Mouse (Mus musculus) neural tube, embryonic 14.5 days (tissue): ENCODE results near the gene Adora2a. TPM values are rescaled to one million over a fixed set of nuclear protein-coding genes. Genes with fewer than 3 reads are reported as not detected.

Source experiments
- ATAC-seq: fragments of 200-750 bp; cut with Nextera tagmentation; 2 replicates; pipeline ENCODE4 v1.8.0; 2017; ENCODE audit warnings: low read depth, mild to moderate bottlenecking, moderate TSS enrichment, moderate library complexity
- H3K27ac ChIP-seq: fragments of 300-500 bp; sonication (generic); 2 replicates; pipeline ENCODE4 v1.5.1; 2014; ENCODE audit warnings: low read depth, mild to moderate bottlenecking, control low read depth, low read length, moderate library complexity, mixed read lengths
- H3K27me3 ChIP-seq: fragments of 300-500 bp; sonication (generic); 2 replicates; pipeline ENCODE4 v1.6.1; 2014; ENCODE audit warnings: low read length; ENCODE audit not compliant: control insufficient read depth, insufficient read depth
- H3K36me3 ChIP-seq: fragments of 300-500 bp; sonication (generic); 2 replicates; pipeline ENCODE4 v1.6.1; 2014; ENCODE audit warnings: low read length, mixed read lengths; ENCODE audit not compliant: control insufficient read depth, insufficient read depth
- H3K4me1 ChIP-seq: fragments of 300-500 bp; sonication (generic); 2 replicates; pipeline ENCODE4 v1.6.1; 2014; ENCODE audit warnings: low read length; ENCODE audit not compliant: control insufficient read depth, insufficient read depth
- H3K4me2 ChIP-seq: fragments of 300-500 bp; sonication (generic); 2 replicates; pipeline ENCODE4 v1.6.1; 2014; ENCODE audit warnings: mild to moderate bottlenecking, low read depth, low read length, control low read depth
- H3K4me3 ChIP-seq: fragments of 300-500 bp; sonication (generic); 2 replicates; pipeline ENCODE4 v1.5.1; 2014; ENCODE audit warnings: low read depth, low read length, control low read depth, mixed read lengths
- H3K9ac ChIP-seq: fragments of 300-500 bp; sonication (generic); replicated peaks from 2 replicates; pipeline ENCODE4 v1.6.1; 2014; ENCODE audit warnings: low read depth, mild to moderate bottlenecking, control low read depth, low read length, mixed read lengths
- H3K9me3 ChIP-seq: fragments of 300-500 bp; sonication (generic); 2 replicates; pipeline ENCODE4 v1.6.1; 2016; ENCODE audit warnings: low read length; ENCODE audit not compliant: control insufficient read depth
- WGBS: fragments of 180-500 bp; shearing (Covaris S2); extraction: QIAGEN DNeasy Blood & Tissue Kit; methylation state at CpG from one replicate; pipeline ENCODE4 v1.1.7; 2014; 5-methylcytosine and 5-hydroxymethylcytosine counted together
- polyA plus RNA-seq: library from polyadenylated mRNA; unstranded; fragments of >200 nt; fragmentation: Nextera tagmentation; extraction: Ambion mirVana; gene quantifications from 2 replicates; pipeline ENCODE4 v1.2.1, GENCODE M21; 2014

Adora2a gene
- 3.4 and 4.1 TPM in 2 replicates for polyA plus RNA-seq

GRCm38 (mm10) chr10:75316872-75316907 lies at the start of gene Adora2a:
Adora2a (plus strand) TSS chr10:75316877.
- Histone ChIP-seq H3K27ac (peak within 1 kb of the TSS; percentile 6; the same call in 1 of the 2 replicates), H3K4me1 (no peaks in the 10 kb centered on the region), H3K4me2 (peak within 1 kb of the TSS; percentile 45), H3K36me3 (peaks cover 3% of the 10 kb centered on the region; the same call in 1 of the 2 replicates), H3K9me3 (no peaks in the 10 kb centered on the region), H3K4me3 (peak within 1 kb of the TSS; percentile 27), H3K9ac (peak within 1 kb of the TSS; percentile 21; the same call in 1 of the 2 replicates), H3K27me3 (peaks cover 13% of the 10 kb centered on the region; the same call in 1 of the 2 replicates)
- ATAC-seq = no peak
- WGBS = 0% methylated on average over 1 of the region's 4 CpGs

GRCm38 (mm10) chr10:75273020-75273419 lies 43.7 kb upstream of the Adora2a start:
- Histone ChIP-seq H3K4me2 (no peak overlapping the region), H3K4me1 (no peaks in the 10 kb centered on the region), H3K27ac (no peak overlapping the region), H3K9me3 (no peaks in the 10 kb centered on the region), H3K36me3 (peaks cover 28% of the 10 kb centered on the region), H3K27me3 (no peaks in the 10 kb centered on the region), H3K4me3 (no peak overlapping the region), H3K9ac (no peak overlapping the region)
- 87% methylated on average over 4 of the region's 4 CpGs for WGBS
- ATAC-seq = no peak

- no peaks in the 10 kb centered on the region for H3K27me3 ChIP-seq
- no peaks in the 10 kb centered on the region for H3K9me3 ChIP-seq
- H3K4me2 ChIP-seq = no peak overlapping the region
- H3K9ac ChIP-seq = no peak overlapping the region
- no peak for ATAC-seq
- no peak overlapping the region for H3K4me3 ChIP-seq
- H3K36me3 ChIP-seq = peaks cover 19% of the 10 kb centered on the region
- no peak overlapping the region for H3K27ac ChIP-seq
- H3K4me1 ChIP-seq = no peaks in the 10 kb centered on the region
- 96% methylated on average over 12 of the region's 12 CpGs for WGBS
Measured at GRCm38 (mm10) chr10:75276427-75277013, 40.2 kb upstream of the Adora2a start.

- Histone ChIP-seq H3K4me2 (no peak overlapping the region), H3K4me1 (no peaks in the 10 kb centered on the region), H3K27me3 (no peaks in the 10 kb centered on the region), H3K9ac (no peak overlapping the region), H3K4me3 (no peak overlapping the region), H3K9me3 (no peaks in the 10 kb centered on the region), H3K36me3 (peaks cover 19% of the 10 kb centered on the region), H3K27ac (no peak overlapping the region)
- no peak for ATAC-seq
- WGBS = 72% methylated on average over 1 of the region's 1 CpGs
Measured at GRCm38 (mm10) chr10:75277501-75277900, 39.2 kb upstream of the Adora2a start.

- 90% methylated on average over 5 of the region's 5 CpGs for WGBS
- Histone ChIP-seq H3K9ac (no peak overlapping the region), H3K4me2 (no peak overlapping the region), H3K9me3 (no peaks in the 10 kb centered on the region), H3K4me1 (no peaks in the 10 kb centered on the region), H3K27ac (no peak overlapping the region), H3K27me3 (no peaks in the 10 kb centered on the region), H3K36me3 (no peaks in the 10 kb centered on the region), H3K4me3 (no peak overlapping the region)
- no peak for ATAC-seq
Measured at GRCm38 (mm10) chr10:75282648-75283047, 34.0 kb upstream of the Adora2a start.

- H3K9ac ChIP-seq = no peak overlapping the region
- no peaks in the 10 kb centered on the region for H3K27me3 ChIP-seq
- H3K9me3 ChIP-seq = no peaks in the 10 kb centered on the region
- H3K4me2 ChIP-seq = no peak overlapping the region
- ATAC-seq = no peak
- no peaks in the 10 kb centered on the region for H3K4me1 ChIP-seq
- no peak overlapping the region for H3K27ac ChIP-seq
- no peak overlapping the region for H3K4me3 ChIP-seq
- 91% methylated on average over 3 of the region's 3 CpGs for WGBS
- no peaks in the 10 kb centered on the region for H3K36me3 ChIP-seq
Measured at GRCm38 (mm10) chr10:75283821-75284220, 32.9 kb upstream of the Adora2a start.

GRCm38 (mm10) chr10:75288579-75288978 lies 28.1 kb upstream of the Adora2a start:
- no peak overlapping the region for H3K4me2 ChIP-seq
- WGBS = 80% methylated on average over 7 of the region's 7 CpGs
- H3K9ac ChIP-seq = no peak overlapping the region
- ATAC-seq = no peak
- no peaks in the 10 kb centered on the region for H3K9me3 ChIP-seq
- no peaks in the 10 kb centered on the region for H3K36me3 ChIP-seq
- H3K27ac ChIP-seq = no peak overlapping the region
- H3K4me3 ChIP-seq = no peak overlapping the region
- no peaks in the 10 kb centered on the region for H3K4me1 ChIP-seq
- no peaks in the 10 kb centered on the region for H3K27me3 ChIP-seq

GRCm38 (mm10) chr10:75289392-75289791 lies 27.3 kb upstream of the Adora2a start:
- no peaks in the 10 kb centered on the region for H3K27me3 ChIP-seq
- H3K4me1 ChIP-seq = no peaks in the 10 kb centered on the region
- 67% methylated on average over 4 of the region's 4 CpGs for WGBS
- H3K9me3 ChIP-seq = no peaks in the 10 kb centered on the region
- H3K4me2 ChIP-seq = no peak overlapping the region
- no peak for ATAC-seq
- no peak overlapping the region for H3K27ac ChIP-seq
- no peaks in the 10 kb centered on the region for H3K36me3 ChIP-seq
- H3K9ac ChIP-seq = no peak overlapping the region
- H3K4me3 ChIP-seq = no peak overlapping the region

GRCm38 (mm10) chr10:75290650-75291049 lies 26.0 kb upstream of the Adora2a start:
- no peak for ATAC-seq
- WGBS = 94% methylated on average over 5 of the region's 5 CpGs
- no peak overlapping the region for H3K4me2 ChIP-seq

GRCm38 (mm10) chr10:75291338-75291737 lies 25.3 kb upstream of the Adora2a start:
- Histone ChIP-seq H3K9ac (no peak overlapping the region), H3K9me3 (no peaks in the 10 kb centered on the region), H3K4me3 (no peak overlapping the region), H3K4me1 (no peaks in the 10 kb centered on the region), H3K36me3 (no peaks in the 10 kb centered on the region), H3K4me2 (no peak overlapping the region), H3K27me3 (no peaks in the 10 kb centered on the region), H3K27ac (no peak overlapping the region)
- 48% methylated on average over 1 of the region's 1 CpGs for WGBS
- ATAC-seq = no peak

More at GRCm38 (mm10) chr10:75290650-75291049, 26.0 kb upstream of the Adora2a start:
- Histone ChIP-seq H3K36me3 (no peaks in the 10 kb centered on the region), H3K27me3 (no peaks in the 10 kb centered on the region), H3K9me3 (no peaks in the 10 kb centered on the region), H3K4me1 (no peaks in the 10 kb centered on the region), H3K4me3 (no peak overlapping the region), H3K27ac (no peak overlapping the region), H3K9ac (no peak overlapping the region)
